Mouse (Mus musculus) lung, embryonic 14.5 days (tissue): Measurements from ENCODE around the gene Mov10. TPM values are rescaled to one million over a fixed set of nuclear protein-coding genes. Genes with fewer than 3 reads are reported as not detected.
"Not testable (repeated sequence)": the region's sequence is repeated elsewhere in the genome, so short reads cannot be mapped to it uniquely, and the experiment has no call there.

Source experiments
- ATAC-seq: fragments of 200-750 bp; cut with Nextera tagmentation; 2 replicates; pipeline ENCODE4 v1.8.0; 2017; ENCODE audit warnings: mild to moderate bottlenecking, moderate TSS enrichment, moderate library complexity; ENCODE audit not compliant: insufficient read depth
- DNase-seq: peaks from one replicate; pipeline ENCODE4 v3.0.0-alpha.2; 2015
- H3K27ac ChIP-seq: fragments of 300-500 bp; sonication (generic); 2 replicates; pipeline ENCODE4 v1.5.1; 2014; ENCODE audit warnings: low read depth, mild to moderate bottlenecking, moderate library complexity
- H3K27me3 ChIP-seq: fragments of 300-500 bp; sonication (generic); 2 replicates; pipeline ENCODE4 v1.6.1; 2014; ENCODE audit warnings: low read length, control low read depth; ENCODE audit not compliant: insufficient read depth
- H3K36me3 ChIP-seq: fragments of 300-500 bp; sonication (generic); 2 replicates; pipeline ENCODE4 v1.6.1; 2014; ENCODE audit warnings: control low read depth; ENCODE audit not compliant: insufficient read depth
- H3K4me1 ChIP-seq: fragments of 300-500 bp; sonication (generic); 2 replicates; pipeline ENCODE4 v1.6.1; 2014; ENCODE audit warnings: antibody characterized with exemption, control low read depth; ENCODE audit not compliant: insufficient read depth
- H3K4me2 ChIP-seq: fragments of 300-500 bp; sonication (generic); 2 replicates; pipeline ENCODE4 v1.6.1; 2014; ENCODE audit warnings: mild to moderate bottlenecking
- H3K4me3 ChIP-seq: fragments of 300-500 bp; sonication (generic); 2 replicates; pipeline ENCODE4 v1.5.1; 2014; ENCODE audit warnings: low read depth, low read length
- H3K9ac ChIP-seq: fragments of 300-500 bp; sonication (generic); 2 replicates; pipeline ENCODE4 v1.6.1; 2014
- H3K9me3 ChIP-seq: fragments of 300-500 bp; sonication (generic); 2 replicates; pipeline ENCODE4 v1.6.1; 2016; ENCODE audit warnings: low read depth, low read length, control low read depth
- CTCF ChIP-seq: IDR thresholded peaks from 2 replicates; pipeline ENCODE4 v1.5.1; 2016; ENCODE audit warnings: antibody characterized with exemption, low read depth
- WGBS: fragments of 180-500 bp; shearing (Covaris S2); extraction: QIAGEN DNeasy Blood & Tissue Kit; methylation state at CpG from one replicate; pipeline ENCODE4 v1.1.7; 2014; 5-methylcytosine and 5-hydroxymethylcytosine counted together
- polyA plus RNA-seq: library from polyadenylated mRNA; unstranded; fragments of >200 nt; fragmentation: Nextera tagmentation; extraction: Ambion mirVana; gene quantifications from 2 replicates; pipeline ENCODE4 v1.2.1, GENCODE M21; 2014

Gene Mov10
- 51.0 and 53.9 TPM in 2 replicates for polyA plus RNA-seq

DNA sequence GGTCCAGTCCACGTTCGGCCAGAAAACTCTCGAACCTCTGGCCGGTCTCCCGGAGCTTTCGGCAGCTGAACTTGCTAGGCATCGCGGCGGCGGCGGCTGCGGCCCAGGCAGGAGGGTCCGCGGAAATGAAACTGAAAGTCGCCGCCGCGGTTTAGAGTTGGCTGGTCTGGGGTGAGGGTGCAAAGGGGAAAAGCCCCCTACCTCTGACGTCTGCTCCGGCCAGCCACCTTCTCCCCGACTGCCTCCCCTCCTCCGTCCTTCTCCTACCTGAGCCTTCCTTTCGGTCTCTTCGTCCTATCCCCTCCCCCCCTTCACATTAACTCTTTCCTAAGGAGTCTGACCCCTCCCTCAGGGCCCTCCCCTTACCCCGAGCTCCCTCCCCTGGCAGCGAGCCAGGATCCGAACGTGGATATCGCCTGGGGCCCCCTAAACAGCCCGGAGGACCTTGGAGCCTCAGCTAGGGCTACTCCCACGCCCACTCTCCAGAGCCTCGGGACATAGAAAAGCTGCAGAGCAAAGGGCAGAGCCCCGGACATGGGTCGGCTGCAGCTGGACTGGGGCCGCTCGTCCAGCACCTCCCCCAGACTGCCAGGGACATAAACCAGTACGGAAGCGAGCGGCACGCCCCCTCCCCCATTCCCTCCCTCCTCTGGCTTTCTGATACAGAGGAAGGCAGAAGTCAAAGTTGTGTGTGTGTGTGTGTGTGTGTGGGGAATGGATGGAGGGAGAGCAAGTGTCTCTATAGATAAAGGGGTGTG lies at the start of gene Mov10:
Gene Mov10, minus strand, starts transcription at position 573 of the 758 bp plus-strand sequence.
- ATAC-seq, result peak; percentile 88
- TF ChIP-seq CTCF, result no peak
- Histone ChIP-seq H3K9me3 (no peaks in the 10 kb centered on the region), H3K36me3 (peaks cover 21% of the 10 kb centered on the region; the same call in 1 of the 2 replicates), H3K9ac (peak within 1 kb of the TSS; percentile 95), H3K4me1 (peaks cover 14% of the 10 kb centered on the region; the same call in 1 of the 2 replicates), H3K4me3 (peak within 1 kb of the TSS; percentile 89), H3K4me2 (peak within 1 kb of the TSS; percentile 67), H3K27ac (peak within 1 kb of the TSS; percentile 98), H3K27me3 (no peaks in the 10 kb centered on the region)
- DNase-seq, result peak; percentile 93
- WGBS, result under 1% methylated on average over 37 of the region's 40 CpGs

DNA sequence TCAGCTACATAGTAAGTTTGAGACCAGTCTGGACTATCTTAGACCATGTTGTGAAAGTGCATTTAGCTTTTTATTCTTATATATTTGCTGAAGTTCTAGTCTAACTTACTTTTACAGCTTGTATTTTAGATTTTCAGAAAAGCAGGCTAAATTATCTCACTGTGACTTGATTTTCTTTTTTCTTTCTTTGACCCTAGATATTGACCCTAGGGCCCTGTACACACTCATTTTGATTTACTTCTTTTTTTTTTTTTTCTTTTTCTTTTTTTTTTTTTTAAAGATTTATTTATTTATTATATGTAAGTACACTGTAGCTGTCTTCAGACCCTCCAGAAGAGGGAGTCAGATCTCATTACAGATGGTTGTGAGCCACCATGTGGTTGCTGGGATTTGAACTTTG lies 48.3 kb upstream of the Mov10 start:
- H3K36me3 ChIP-seq, result peaks cover 23% of the 10 kb centered on the region
- H3K27me3 ChIP-seq, H3K9ac ChIP-seq, H3K4me1 ChIP-seq, H3K27ac ChIP-seq, ATAC-seq, DNase-seq, H3K9me3 ChIP-seq: not testable (repeated sequence)
- peak overlapping the region; percentile 98 for H3K4me3 ChIP-seq
- H3K4me2 ChIP-seq, result peak overlapping the region; percentile 63

DNA sequence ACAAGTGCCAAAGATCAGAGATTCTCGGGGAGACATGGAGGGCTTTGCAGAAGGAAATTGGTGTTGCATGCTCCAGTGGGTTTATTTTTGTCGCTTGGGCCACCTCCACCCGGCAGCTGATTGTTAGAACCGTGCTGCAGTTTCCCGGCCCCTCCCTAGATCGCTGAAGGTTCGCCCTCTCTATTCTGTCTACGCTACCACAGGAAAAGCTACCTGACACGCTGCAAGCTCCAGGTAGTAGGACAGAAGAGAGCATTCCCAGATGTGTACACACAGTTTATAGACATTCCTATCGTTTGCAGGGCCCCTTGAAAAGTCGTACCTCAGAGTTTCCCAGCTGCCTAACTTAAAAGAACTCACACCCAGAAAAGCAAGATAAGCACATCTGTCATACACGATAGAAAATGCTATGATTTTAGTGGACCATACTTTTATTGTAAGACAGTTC lies 47.0 kb upstream of the Mov10 start:
- ATAC-seq (peak; percentile 12; the same call in 1 of the 2 replicates), DNase-seq (no peak)
- TF ChIP-seq CTCF, result no peak
- peak overlapping the region; percentile 98 for H3K4me3 ChIP-seq
- under 1% methylated on average over 12 of the region's 12 CpGs for WGBS
- no peaks in the 10 kb centered on the region for H3K27me3 ChIP-seq
- peak overlapping the region; percentile 94 for H3K27ac ChIP-seq
- peaks cover 12% of the 10 kb centered on the region; the same call in 1 of the 2 replicates for H3K36me3 ChIP-seq
- H3K4me2 ChIP-seq, result peak overlapping the region; percentile 63
- peak overlapping the region; percentile 94 for H3K9ac ChIP-seq
- no peaks in the 10 kb centered on the region for H3K9me3 ChIP-seq
- peaks cover 7% of the 10 kb centered on the region; the same call in 1 of the 2 replicates for H3K4me1 ChIP-seq

DNA sequence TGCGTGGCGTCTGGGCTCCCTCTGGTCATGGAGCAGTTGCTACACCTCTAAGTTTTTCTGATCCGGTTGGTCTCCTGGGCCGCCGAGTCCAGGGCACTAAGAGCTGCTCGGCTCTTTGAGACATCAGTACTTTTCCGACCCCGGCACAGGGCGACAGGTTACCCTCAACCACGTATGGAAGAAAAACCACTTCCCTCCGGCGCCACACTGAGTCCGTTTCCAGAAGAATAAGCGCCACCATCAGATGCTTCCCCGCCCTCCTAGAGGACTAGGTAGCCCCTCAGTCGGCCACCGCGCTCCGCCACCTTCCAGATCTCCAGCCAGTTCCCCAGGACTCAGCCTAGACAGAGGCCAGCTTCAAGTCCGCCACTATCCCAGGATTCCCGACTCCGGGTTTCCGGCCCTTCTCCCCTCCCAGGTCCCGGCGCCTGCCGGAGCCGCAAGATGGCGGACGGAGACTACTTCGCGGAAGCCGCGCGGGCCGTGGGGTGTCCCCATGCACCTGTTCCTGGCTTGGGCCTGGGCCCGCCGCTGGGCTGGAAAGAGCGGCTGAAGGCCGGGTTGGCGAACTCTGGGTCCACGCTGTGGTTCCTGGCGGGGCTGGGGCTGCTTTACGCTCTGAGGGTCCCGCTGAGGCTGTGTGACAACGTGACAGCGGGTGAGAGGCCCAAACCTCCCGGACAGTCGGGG lies 46.4 kb upstream of the Mov10 start:
- Histone ChIP-seq H3K27me3 (no peaks in the 10 kb centered on the region), H3K36me3 (0 out of 2 replicates have a peak, but pooled peaks cover 12% of the 10 kb centered on the region), H3K9me3 (no peaks in the 10 kb centered on the region), H3K9ac (peak overlapping the region; percentile 94), H3K4me1 (peaks cover 7% of the 10 kb centered on the region; the same call in 1 of the 2 replicates), H3K4me3 (peak overlapping the region; percentile 98), H3K4me2 (peak overlapping the region; percentile 63), H3K27ac (peak overlapping the region; percentile 94)
- ATAC-seq (peak; percentile 88), DNase-seq (peak; percentile 91)
- TF ChIP-seq CTCF, result no peak
- under 1% methylated on average over 48 of the region's 48 CpGs for WGBS

DNA sequence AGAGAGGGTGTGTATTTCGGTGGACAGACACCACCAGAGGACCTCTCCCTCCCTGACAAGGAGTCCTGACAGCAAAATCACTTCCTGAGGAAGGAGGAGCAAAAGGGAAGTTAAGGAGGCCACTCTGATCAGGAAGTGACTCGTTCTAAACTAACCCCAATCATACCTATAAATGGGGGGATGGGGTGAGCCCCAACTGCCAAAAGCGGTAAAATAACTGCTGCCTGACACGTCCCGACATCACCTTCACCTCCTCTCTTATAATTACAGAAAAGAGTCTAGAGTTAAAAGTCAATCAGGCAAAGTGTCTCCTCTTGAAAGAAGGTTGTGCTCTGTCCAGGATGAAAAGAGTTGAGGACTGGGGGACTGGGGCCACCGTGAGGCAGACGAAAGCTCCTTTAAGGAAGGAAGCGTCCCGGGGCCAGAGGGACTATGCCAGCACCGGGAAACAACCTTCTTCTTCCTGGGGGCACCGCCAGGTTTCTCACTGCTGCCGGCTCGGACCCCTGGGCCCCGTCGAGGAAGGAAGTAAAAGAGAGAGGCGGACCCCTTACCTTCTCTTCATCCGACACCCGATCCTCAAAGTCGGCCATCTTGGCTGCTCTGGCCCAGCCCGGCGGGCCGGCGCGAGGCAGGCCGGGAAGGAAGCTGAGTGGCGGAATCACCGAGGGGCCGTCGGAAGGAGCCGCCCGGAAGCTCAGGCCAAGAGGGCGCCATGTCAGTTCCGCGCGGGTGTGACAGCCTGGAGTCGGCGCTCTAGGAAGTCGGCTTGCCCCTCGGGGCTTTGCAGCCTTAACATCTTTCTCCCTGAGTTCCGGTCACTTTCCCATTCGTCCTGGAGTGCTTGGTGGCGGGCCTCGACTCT lies 45.7 kb upstream of the Mov10 start, which contains the start of the genes St7l and Capza1:
Gene St7l, plus strand, starts transcription at position 220 of the 865 bp plus-strand sequence.
Gene Capza1, minus strand, starts transcription at position 720 of the 865 bp plus-strand sequence.
- DNase-seq (peak; percentile 94), ATAC-seq (peak; percentile 96)
- Histone ChIP-seq H3K27ac (peak within 1 kb of the TSS; percentile 94), H3K4me3 (peak within 1 kb of the TSS; percentile 98), H3K27me3 (no peaks in the 10 kb centered on the region), H3K4me1 (peaks cover 7% of the 10 kb centered on the region; the same call in 1 of the 2 replicates), H3K9me3 (no peaks in the 10 kb centered on the region), H3K9ac (peak within 1 kb of the TSS; percentile 94), H3K4me2 (peak within 1 kb of the TSS; percentile 63), H3K36me3 (0 out of 2 replicates have a peak, but pooled peaks cover 9% of the 10 kb centered on the region)
- 0% methylated on average over 43 of the region's 43 CpGs for WGBS
- no peak for TF ChIP-seq CTCF

DNA sequence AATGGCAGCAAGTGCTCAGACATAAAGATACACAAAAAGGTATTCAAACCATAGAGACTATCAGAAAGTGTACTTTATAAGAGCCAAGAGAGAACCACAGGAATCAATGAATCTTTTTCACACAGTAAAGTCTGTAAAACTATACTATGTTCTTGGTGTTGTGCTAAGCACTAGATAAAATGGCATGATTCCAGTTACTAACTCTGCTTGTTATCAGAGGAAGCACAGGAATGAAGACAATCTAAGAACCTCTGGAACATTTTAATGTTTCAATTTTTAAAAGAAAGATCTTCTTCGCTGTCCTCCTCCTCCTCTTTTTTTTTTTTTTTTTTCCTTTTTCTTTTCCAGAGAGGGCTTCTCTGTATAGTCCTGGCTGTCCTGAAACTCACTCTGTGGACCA lies 40.2 kb upstream of the Mov10 start:
- no peak overlapping the region for H3K9ac ChIP-seq
- peaks cover 9% of the 10 kb centered on the region; the same call in 1 of the 2 replicates for H3K36me3 ChIP-seq
- peaks cover 3% of the 10 kb centered on the region; the same call in 1 of the 2 replicates for H3K4me1 ChIP-seq
- no peak overlapping the region for H3K4me3 ChIP-seq
- H3K4me2 ChIP-seq, result no peak overlapping the region
- ATAC-seq (no peak), DNase-seq (no peak)
- H3K27me3 ChIP-seq, result no peaks in the 10 kb centered on the region
- H3K27ac ChIP-seq, result no peak overlapping the region
- H3K9me3 ChIP-seq, result no peaks in the 10 kb centered on the region
- no peak for TF ChIP-seq CTCF
- 95% methylated on average over 1 of the region's 1 CpGs for WGBS
